Comparison of ENCODE assay signal across 8 mouse cellular contexts in the genomic region with DNA sequence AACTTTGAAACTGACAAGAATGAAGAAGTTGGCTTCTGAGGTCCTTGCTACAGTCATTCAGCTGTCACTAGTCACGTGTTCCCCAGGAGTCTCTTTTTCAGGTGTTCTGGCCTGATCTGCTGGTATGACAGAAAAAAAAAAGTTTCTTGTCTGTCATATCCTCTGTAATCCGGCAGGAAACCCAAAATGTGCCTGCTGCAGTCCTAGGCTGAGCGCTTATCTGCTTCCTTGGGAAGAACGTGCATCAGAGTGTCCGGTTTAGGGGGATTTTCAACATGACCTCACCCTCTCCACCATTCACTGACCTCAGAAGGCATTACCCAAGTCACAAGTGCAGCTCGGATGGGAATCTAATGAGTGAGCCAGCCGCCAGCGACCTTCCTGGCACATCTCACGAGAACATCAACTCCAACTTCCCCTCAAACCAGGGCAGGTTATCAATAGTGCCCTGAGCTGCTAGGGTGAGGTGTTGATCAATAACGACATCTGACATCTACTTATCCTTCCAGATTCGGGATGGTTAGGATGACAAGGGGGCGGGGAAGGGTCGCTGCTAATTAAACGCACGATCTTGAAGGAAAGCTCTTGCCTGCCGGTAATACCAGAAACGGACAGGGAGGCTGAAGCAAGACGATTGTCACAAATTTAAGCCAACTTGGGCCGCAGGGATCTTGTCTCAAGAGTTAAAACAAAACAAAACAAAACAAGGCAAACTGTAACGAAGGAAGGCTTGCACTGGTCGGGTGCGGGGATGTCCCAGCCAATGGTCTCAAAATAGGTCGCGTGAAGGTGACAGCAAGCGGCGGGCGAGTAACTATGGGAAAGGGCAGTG. TPM values are rescaled to one million over a fixed set of nuclear protein-coding genes. Genes with fewer than 3 reads are reported as not detected.
DNase-seq lines count a peak whose midpoint lies in the region; ATAC-seq and TF ChIP-seq lines count a peak whose summit lies in the region.

No protein-coding gene starts in this region.

- TF ChIP-seq CTCF in left cerebral cortex, adult 2 months (IDR thresholded peaks at IDR 0.05) = peak; percentile 20; the same call in 1 of the 2 replicates

- peak overlapping the region; percentile 81 for H3K4me3 ChIP-seq in left cerebral cortex, adult 2 months

- H3K36me3 ChIP-seq in splenic B cell, adult 2 months (ENCODE audit: control insufficient read depth, insufficient read depth, low read length, poor library complexity, severe bottlenecking) = peaks cover 3% of the 10 kb centered on the region; the same call in 1 of the 2 replicates

- ATAC-seq in granulocyte monocyte progenitor cell, adult 5-6 weeks (replicated peaks; ENCODE audit: poor library complexity, severe bottlenecking) = peak; percentile 43

- DNase-seq in left cerebral cortex, adult 2 months (ENCODE audit: extremely low spot score in 1 of 2, low spot score in 2 of 2) = no peak
- no peak for DNase-seq in left cerebral cortex, adult 18-20 months (ENCODE audit: low spot score in 2 of 2)
- DNase-seq in c-Kit-negative CD71-positive TER-119-positive erythroid progenitor cells, embryonic 14.5 days (ENCODE audit: low read depth, low spot score) = peak; percentile 39
- peak; percentile 52 for DNase-seq in kidney, adult 18-20 months
- peak; percentile 79 for DNase-seq in lung, postnatal 36 days
- DNase-seq in splenic B cell, adult 2 months (ENCODE audit: low read depth, low spot score) = peak; percentile 89
- DNase-seq in cerebellum, adult 11 months = no peak

- no peaks in the 10 kb centered on the region for H3K27me3 ChIP-seq in splenic B cell, adult 2 months (ENCODE audit: control insufficient read depth, insufficient read depth, low read length, poor library complexity, severe bottlenecking)

- intact Hi-C loops in left cerebral cortex, adult 2 months (cut with DNase I) = loop anchor here (2.0 to 5.0 kb wide), 3 partner anchors 63 to 440 kb away; a partner anchor contains a TSS

- H3K27ac ChIP-seq in left cerebral cortex, adult 2 months = peak overlapping the region; percentile 96

RNA-seq across cellular contexts. Expression of a gene that starts 0.8 kb away (rescaled TPM):
- total RNA-seq in left cerebral cortex, adult 2 months (2021) = 10 to 100 TPM; 45.0 to 47.7 TPM
- total RNA-seq in left cerebral cortex, adult 18-20 months (2021) = 10 to 100 TPM; 48.2 to 49.2 TPM
- 34.6 and 38.5 TPM in 2 replicates for total RNA-seq in granulocyte monocyte progenitor cell, adult 5-6 weeks (2014; fragmentation: Nextera tagmentation)
- 40.6 and 43.5 TPM in 2 replicates for total RNA-seq in granulocyte monocyte progenitor cell, adult 5-6 weeks (2017)

RNA-seq across cellular contexts. Expression of a gene that starts 51.9 kb away (rescaled TPM):
- not detected for total RNA-seq in left cerebral cortex, adult 2 months (2021)
- not detected for total RNA-seq in left cerebral cortex, adult 18-20 months (2021)
- total RNA-seq in granulocyte monocyte progenitor cell, adult 5-6 weeks (2014; fragmentation: Nextera tagmentation) = not detected in 2 replicates
- total RNA-seq in granulocyte monocyte progenitor cell, adult 5-6 weeks (2017) = not detected in 2 replicates

Comparison
In these comparisons a context has a peak if more than half of its experiments do, and no peak if none do; other contexts are left out.
1. DNase-seq: peak in c-Kit-negative CD71-positive TER-119-positive erythroid progenitor cells, embryonic 14.5 days (single experiment), kidney, adult 18-20 months (single experiment), lung, postnatal 36 days (single experiment) and splenic B cell, adult 2 months (single experiment); none in left cerebral cortex, adult 2 months (0 of 2), left cerebral cortex, adult 18-20 months (0 of 2) and cerebellum, adult 11 months (single experiment).